Mouse (Mus musculus): ENCODE measurements around the gene C1qtnf1. TPM values are rescaled to one million over a fixed set of nuclear protein-coding genes. Genes with fewer than 3 reads are reported as not detected.
A peak's percentile ranks its signal among the peaks of the same experiment; 100 is the strongest.

Gene C1qtnf1
- polyA plus RNA-seq, 1 experiment from 2014 or later, result 23.0 TPM

DNA sequence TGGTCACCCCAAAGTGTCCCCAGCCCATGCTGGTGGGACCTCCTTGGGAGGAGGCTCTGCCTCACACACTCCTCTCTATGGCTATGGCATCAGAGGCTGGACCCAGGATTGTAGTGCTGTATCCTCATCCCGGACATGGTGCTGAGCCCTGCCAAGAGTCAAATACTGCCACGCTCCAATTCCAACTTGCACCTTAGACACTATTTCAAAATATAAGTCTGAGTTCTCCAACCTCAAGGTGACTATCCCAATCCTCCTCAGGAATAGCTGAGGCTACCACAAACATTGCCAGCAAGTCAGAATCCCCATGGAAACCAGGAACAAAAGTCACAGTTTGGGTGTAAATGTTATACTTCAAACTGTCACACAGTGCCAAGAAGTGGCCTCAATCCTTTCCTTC lies 15.4 kb upstream of the C1qtnf1 start:
- peaks cover 21% of the 10 kb centered on the region for H3K4me1 ChIP-seq
- H3K9ac ChIP-seq, result no peak overlapping the region
- no peaks in the 10 kb centered on the region for H3K9me3 ChIP-seq (replicated peaks)
- no peak for ATAC-seq (ENCODE audit: insufficient number of reproducible peaks, low FRiP score, low TSS enrichment, low read depth)
- WGBS, result 74% methylated on average over 2 of the region's 2 CpGs
- no peak overlapping the region for H3K4me3 ChIP-seq (replicated peaks)
- peaks cover 62% of the 10 kb centered on the region for H3K36me3 ChIP-seq
- H3K27ac ChIP-seq (replicated peaks), result no peak overlapping the region
- H3K27me3 ChIP-seq, result no peaks in the 10 kb centered on the region
- no peak overlapping the region for H3K4me2 ChIP-seq (replicated peaks)

DNA sequence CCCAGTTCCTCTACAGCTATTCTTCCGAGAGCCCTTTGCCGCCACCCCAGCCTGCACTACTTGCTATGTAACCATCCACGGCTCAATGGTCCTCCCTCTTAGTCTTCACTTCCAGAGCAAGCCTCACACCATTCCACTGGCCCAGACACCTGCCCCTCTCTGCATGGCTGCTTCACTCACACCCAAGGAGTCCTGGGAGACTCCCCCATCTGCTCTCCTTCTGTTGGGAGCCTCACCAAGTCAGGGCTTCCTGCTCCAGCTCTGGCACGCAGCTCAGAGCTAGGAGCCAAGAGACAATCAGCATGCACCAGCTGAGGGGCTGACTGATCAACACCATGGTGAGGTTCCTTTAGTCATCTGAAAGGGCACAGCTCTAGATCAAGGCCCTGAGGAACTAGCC lies 14.9 kb upstream of the C1qtnf1 start:
- H3K4me3 ChIP-seq (replicated peaks), result no peak overlapping the region
- no peak overlapping the region for H3K27ac ChIP-seq (replicated peaks)
- H3K9me3 ChIP-seq (replicated peaks), result no peaks in the 10 kb centered on the region
- ATAC-seq (ENCODE audit: insufficient number of reproducible peaks, low FRiP score, low TSS enrichment, low read depth), result no peak
- WGBS, result 77% methylated on average over 4 of the region's 4 CpGs
- H3K4me1 ChIP-seq, result peaks cover 26% of the 10 kb centered on the region
- peaks cover 58% of the 10 kb centered on the region for H3K36me3 ChIP-seq
- no peaks in the 10 kb centered on the region for H3K27me3 ChIP-seq
- no peak overlapping the region for H3K9ac ChIP-seq
- H3K4me2 ChIP-seq (replicated peaks), result no peak overlapping the region

GRCm38 (mm10) chr11:118414270-118414669 lies 13.7 kb upstream of the C1qtnf1 start:
- H3K27ac ChIP-seq (replicated peaks), result no peak overlapping the region
- peaks cover 48% of the 10 kb centered on the region for H3K36me3 ChIP-seq
- H3K4me2 ChIP-seq (replicated peaks), result no peak overlapping the region
- no peak overlapping the region for H3K4me3 ChIP-seq (replicated peaks)
- H3K9ac ChIP-seq, result no peak overlapping the region
- H3K27me3 ChIP-seq, result no peaks in the 10 kb centered on the region
- no peaks in the 10 kb centered on the region for H3K9me3 ChIP-seq (replicated peaks)
- ATAC-seq (ENCODE audit: insufficient number of reproducible peaks, low FRiP score, low TSS enrichment, low read depth), result no peak
- H3K4me1 ChIP-seq, result peaks cover 31% of the 10 kb centered on the region
- 86% methylated on average over 5 of the region's 5 CpGs for WGBS

- H3K4me3 ChIP-seq (replicated peaks), result no peak overlapping the region
- H3K9me3 ChIP-seq (replicated peaks), result no peaks in the 10 kb centered on the region
- 84% methylated on average over 6 of the region's 6 CpGs for WGBS
- H3K4me1 ChIP-seq, result peaks cover 37% of the 10 kb centered on the region
- no peak overlapping the region for H3K27ac ChIP-seq (replicated peaks)
- H3K27me3 ChIP-seq, result no peaks in the 10 kb centered on the region
- H3K9ac ChIP-seq, result no peak overlapping the region
- no peak for ATAC-seq (ENCODE audit: insufficient number of reproducible peaks, low FRiP score, low TSS enrichment, low read depth)
- H3K36me3 ChIP-seq, result peaks cover 35% of the 10 kb centered on the region
- H3K4me2 ChIP-seq (replicated peaks), result no peak overlapping the region
These were observed 12.4 kb upstream of the C1qtnf1 start for GRCm38 (mm10) chr11:118415630-118416029.

- 69% methylated on average over 7 of the region's 7 CpGs for whole genome bisulfite sequencing
- Histone ChIP-seq H3K36me3 (peaks cover 31% of the 10 kb centered on the region), H3K27me3 (no peaks in the 10 kb centered on the region), H3K9me3 (replicated peaks) (no peaks in the 10 kb centered on the region), H3K4me1 (peaks cover 37% of the 10 kb centered on the region), H3K4me2 (replicated peaks) (no peak overlapping the region), H3K9ac (no peak overlapping the region), H3K4me3 (replicated peaks) (no peak overlapping the region), H3K27ac (replicated peaks) (no peak overlapping the region)
- no peak for ATAC-seq (ENCODE audit: insufficient number of reproducible peaks, low FRiP score, low TSS enrichment, low read depth)
These were observed 12.0 kb upstream of the C1qtnf1 start for GRCm38 (mm10) chr11:118416046-118416445.

- H3K27ac ChIP-seq (replicated peaks), result no peak overlapping the region
- H3K4me2 ChIP-seq (replicated peaks), result peak overlapping the region; percentile 77
- ATAC-seq (ENCODE audit: insufficient number of reproducible peaks, low FRiP score, low TSS enrichment, low read depth), result no peak
- 92% methylated on average over 9 of the region's 9 CpGs for WGBS
- no peaks in the 10 kb centered on the region for H3K27me3 ChIP-seq
- H3K36me3 ChIP-seq, result peaks cover 26% of the 10 kb centered on the region
- H3K9ac ChIP-seq, result 0 out of 2 replicates have a peak overlapping the region, but pooled peaks have one; percentile 6
- H3K4me3 ChIP-seq (replicated peaks), result no peak overlapping the region
- peaks cover 37% of the 10 kb centered on the region for H3K4me1 ChIP-seq
- no peaks in the 10 kb centered on the region for H3K9me3 ChIP-seq (replicated peaks)
These were observed 10.5 kb upstream of the C1qtnf1 start for GRCm38 (mm10) chr11:118417496-118417895.

- Histone ChIP-seq H3K4me3 (replicated peaks) (peak overlapping the region; percentile 95), H3K4me2 (replicated peaks) (peak overlapping the region; percentile 77), H3K36me3 (peaks cover 26% of the 10 kb centered on the region), H3K27ac (replicated peaks) (peak overlapping the region; percentile 80), H3K4me1 (peaks cover 36% of the 10 kb centered on the region), H3K27me3 (no peaks in the 10 kb centered on the region), H3K9ac (peak overlapping the region; percentile 97), H3K9me3 (replicated peaks) (no peaks in the 10 kb centered on the region)
- 0 out of 2 replicates have a peak, but pooled peaks have one; percentile 1 for ATAC-seq (ENCODE audit: insufficient number of reproducible peaks, low FRiP score, low TSS enrichment, low read depth)
- WGBS, result 4% methylated on average over 12 of the region's 12 CpGs
These were observed 9.6 kb upstream of the C1qtnf1 start for GRCm38 (mm10) chr11:118418442-118418833.

DNA sequence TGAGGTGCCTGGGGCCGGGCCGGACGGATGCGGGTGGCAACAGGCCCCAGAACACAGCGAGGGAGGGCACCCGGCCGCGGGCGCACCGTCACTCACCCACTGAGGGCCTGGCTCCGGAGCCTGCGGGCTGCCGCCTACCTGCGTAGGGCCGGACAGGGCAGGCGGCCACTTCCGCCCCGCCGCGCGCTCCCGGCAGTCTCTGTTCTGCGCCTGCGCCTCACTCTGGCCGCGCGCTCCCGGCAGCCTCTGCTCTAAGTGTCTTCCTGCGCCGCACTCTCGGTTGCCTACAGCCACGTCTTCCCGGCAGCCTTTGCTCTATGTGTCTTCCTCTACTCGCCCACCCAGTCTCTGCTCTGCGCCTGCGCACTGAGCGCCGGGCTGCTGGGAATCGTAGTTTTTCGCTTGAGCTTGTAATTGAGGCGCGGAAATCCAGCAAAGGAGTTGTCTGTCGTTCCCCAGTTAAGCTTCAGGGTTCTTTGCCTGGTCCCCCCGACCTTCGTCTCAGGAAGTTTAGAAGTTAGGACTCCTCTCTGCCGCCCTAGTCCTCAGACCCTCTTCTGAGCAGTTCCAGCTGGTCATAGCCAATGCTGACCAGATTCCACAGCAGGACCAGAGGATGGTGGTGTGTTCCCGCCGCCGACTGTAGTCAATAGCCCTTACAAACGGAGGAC lies 9.0 kb upstream of the C1qtnf1 start, which contains the start of gene Cant1:
Gene Cant1 (minus strand): TSS at position 253 of the 671 bp plus-strand sequence.
- peak; percentile 94 for ATAC-seq (ENCODE audit: insufficient number of reproducible peaks, low FRiP score, low TSS enrichment, low read depth)
- peaks cover 40% of the 10 kb centered on the region for H3K4me1 ChIP-seq
- peaks cover 23% of the 10 kb centered on the region for H3K36me3 ChIP-seq
- H3K9ac ChIP-seq, result peak within 1 kb of the TSS; percentile 97
- no peaks in the 10 kb centered on the region for H3K9me3 ChIP-seq (replicated peaks)
- H3K4me3 ChIP-seq (replicated peaks), result peak within 1 kb of the TSS; percentile 95
- no peaks in the 10 kb centered on the region for H3K27me3 ChIP-seq
- peak within 1 kb of the TSS; percentile 80 for H3K27ac ChIP-seq (replicated peaks)
- WGBS, result under 1% methylated on average over 50 of the region's 50 CpGs
- peak within 1 kb of the TSS; percentile 77 for H3K4me2 ChIP-seq (replicated peaks)

GRCm38 (mm10) chr11:118420261-118420660 lies 7.7 kb upstream of the C1qtnf1 start:
- Histone ChIP-seq H3K4me1 (peaks cover 53% of the 10 kb centered on the region), H3K27ac (replicated peaks) (no peak overlapping the region), H3K36me3 (peaks cover 13% of the 10 kb centered on the region; the same call in 1 of the 2 replicates), H3K9me3 (replicated peaks) (no peaks in the 10 kb centered on the region), H3K27me3 (no peaks in the 10 kb centered on the region), H3K9ac (no peak overlapping the region), H3K4me3 (replicated peaks) (no peak overlapping the region), H3K4me2 (replicated peaks) (no peak overlapping the region)
- WGBS, result 72% methylated on average over 7 of the region's 7 CpGs
- no peak for ATAC-seq (ENCODE audit: insufficient number of reproducible peaks, low FRiP score, low TSS enrichment, low read depth)

GRCm38 (mm10) chr11:118423266-118423971 lies 4.6 kb upstream of the C1qtnf1 start:
- Histone ChIP-seq H3K27ac (replicated peaks) (peak overlapping the region; percentile 86), H3K4me1 (peaks cover 54% of the 10 kb centered on the region), H3K9me3 (replicated peaks) (no peaks in the 10 kb centered on the region), H3K36me3 (no peaks in the 10 kb centered on the region), H3K27me3 (no peaks in the 10 kb centered on the region), H3K9ac (0 out of 2 replicates have a peak overlapping the region, but pooled peaks have one; percentile 9), H3K4me3 (replicated peaks) (peak overlapping the region; percentile 1; the same call in 1 of the 2 replicates), H3K4me2 (replicated peaks) (peak overlapping the region; percentile 44)
- peak; percentile 16; the same call in 1 of the 2 replicates for ATAC-seq (ENCODE audit: insufficient number of reproducible peaks, low FRiP score, low TSS enrichment, low read depth)
- WGBS, result 2% methylated on average over 18 of the region's 18 CpGs

DNA sequence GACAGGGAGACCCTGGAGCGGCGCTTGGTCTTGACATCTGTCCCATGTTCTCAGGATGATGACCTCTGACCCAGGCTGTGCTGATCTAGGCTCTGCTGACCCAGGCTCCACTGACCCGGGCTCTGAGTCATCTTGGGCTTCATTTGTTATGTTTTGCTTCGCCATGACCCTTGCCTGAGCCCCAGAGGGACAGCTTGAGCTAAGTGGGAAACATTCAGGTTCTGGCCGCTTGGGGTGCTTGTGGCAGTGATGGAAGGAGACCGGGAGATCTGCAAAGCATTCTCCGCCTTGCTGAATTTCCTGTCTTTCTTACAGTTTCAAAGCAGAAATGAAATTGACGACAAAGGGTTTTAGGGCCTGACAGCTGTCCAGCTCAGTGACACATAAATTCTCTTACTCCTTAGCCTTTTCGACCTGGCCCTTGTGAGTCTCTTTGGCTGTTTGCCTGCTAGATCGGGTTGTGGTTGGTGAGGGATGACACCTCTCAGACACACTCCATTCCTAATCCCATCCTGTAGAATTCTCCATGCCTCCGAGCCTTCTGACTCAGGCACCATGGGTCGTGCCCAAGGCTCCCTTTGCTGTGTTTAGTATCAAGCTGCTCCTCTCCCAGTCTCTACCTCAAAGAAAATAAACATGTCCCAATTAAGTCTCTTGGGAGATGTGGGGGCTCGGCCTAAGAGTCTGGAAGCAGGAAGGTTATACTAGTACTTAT lies 3.2 kb upstream of the C1qtnf1 start:
- no peak for ATAC-seq (ENCODE audit: insufficient number of reproducible peaks, low FRiP score, low TSS enrichment, low read depth)
- Histone ChIP-seq H3K4me3 (replicated peaks) (no peak overlapping the region), H3K27me3 (no peaks in the 10 kb centered on the region), H3K9ac (no peak overlapping the region), H3K27ac (replicated peaks) (no peak overlapping the region), H3K9me3 (replicated peaks) (no peaks in the 10 kb centered on the region), H3K4me1 (peaks cover 58% of the 10 kb centered on the region), H3K36me3 (no peaks in the 10 kb centered on the region), H3K4me2 (replicated peaks) (no peak overlapping the region)
- 49% methylated on average over 13 of the region's 13 CpGs for WGBS

Data from embryonic facial prominence, embryonic 15.5 days (tissue).